Mouse (Mus musculus) CH12.LX (cell line): ENCODE measurements at regions not wholly inside any gene's neighbourhood (a gene's known extent, or its start where the extent isn't known, plus 50 kb on each side); places are given as distances from the start of the nearest gene placed in this dataset.

ENCODE experiments used
- DNase-seq: peaks from one replicate; pipeline ENCODE4 v3.0.0-alpha.2; 2013; ENCODE audit errors: extremely low read depth
- H3K27ac ChIP-seq: 2 replicates; pipeline ENCODE4 v1.5.1; 2012; ENCODE audit warnings: low read depth, mild to moderate bottlenecking, control low read depth, moderate library complexity; ENCODE audit not compliant: insufficient read depth
- H3K27me3 ChIP-seq: replicated peaks from 2 replicates; pipeline ENCODE3; 2012; ENCODE audit warnings: inconsistent platforms
- H3K36me3 ChIP-seq, 2 experiments: replicated peaks in 1 of 2; 2 replicates each; pipeline versions ENCODE3 to v1.6.1; 2012; ENCODE audit warnings: inconsistent platforms in 1 of 2, low read length in 1 of 2, mild to moderate bottlenecking in 1 of 2, mixed read lengths in 1 of 2, moderate library complexity in 1 of 2; ENCODE audit not compliant: control insufficient read depth in 1 of 2, insufficient read depth in 1 of 2
- H3K4me1 ChIP-seq, 2 experiments: 2 replicates each; pipeline ENCODE4 v1.6.1; 2012; ENCODE audit warnings: inconsistent platforms in 1 of 2, moderate library complexity in 1 of 2; ENCODE audit not compliant: insufficient read depth in 2 of 2, control insufficient read depth in 1 of 2
- H3K4me2 ChIP-seq: 2 replicates; pipeline ENCODE4 v1.6.1; 2012; ENCODE audit warnings: low read depth, mild to moderate bottlenecking, control low read depth; ENCODE audit not compliant: poor library complexity, insufficient read depth, severe bottlenecking
- H3K4me3 ChIP-seq, 3 experiments: fragments of 150-350 bp in 1 of 3; sonication (generic) in 1 of 3; replicated peaks in 1 of 3; 2 replicates each; pipeline versions ENCODE3 to v1.5.1; 2011 to 2012; ENCODE audit warnings: low read depth in 2 of 3, low read length in 2 of 3, mild to moderate bottlenecking in 2 of 3, moderate library complexity in 2 of 3, control low read depth in 1 of 3, improper control_type of control experiment in 1 of 3, inconsistent platforms in 1 of 3, mixed read lengths in 1 of 3; ENCODE audit not compliant: poor library complexity in 1 of 3
- H3K79me2 ChIP-seq: replicated peaks from 2 replicates; pipeline ENCODE4 v1.6.1; 2012; ENCODE audit warnings: mild to moderate bottlenecking, moderate library complexity; ENCODE audit not compliant: control insufficient read depth, poor library complexity, insufficient read depth, severe bottlenecking; ENCODE audit errors: extremely low read depth
- H3K9ac ChIP-seq: 2 replicates; pipeline ENCODE4 v1.6.1; 2012; ENCODE audit warnings: low read depth, mild to moderate bottlenecking, control low read depth, moderate library complexity; ENCODE audit not compliant: insufficient read depth
- H3K9me3 ChIP-seq: replicated peaks from 2 replicates; pipeline ENCODE3; 2012; ENCODE audit warnings: low read length, inconsistent platforms, mixed read lengths
- BHLHE40 ChIP-seq: IDR thresholded peaks from 2 replicates; pipeline ENCODE4 v1.6.1; 2011; ENCODE audit warnings: mild to moderate bottlenecking, low read depth, low read length, improper control_type of control experiment
- CHD1 ChIP-seq: IDR thresholded peaks from 2 replicates; pipeline ENCODE4 v1.6.1; 2012; ENCODE audit warnings: low read depth, low read length, improper control_type of control experiment, inconsistent platforms
- CHD2 ChIP-seq: IDR thresholded peaks from 2 replicates; pipeline ENCODE4 v1.6.1; 2011; ENCODE audit warnings: low read length, improper control_type of control experiment
- CTCF ChIP-seq, 2 experiments: IDR thresholded peaks in 1 of 2; conservative IDR thresholded peaks in 1 of 2; 2 replicates each; pipeline ENCODE4 v1.5.1; 2011 to 2012; ENCODE audit warnings: low read depth in 2 of 2, low read length in 2 of 2, improper control_type of control experiment in 1 of 2, inconsistent platforms in 1 of 2, mild to moderate bottlenecking in 1 of 2, moderate library complexity in 1 of 2
- E2F4 ChIP-seq: IDR thresholded peaks from 2 replicates; pipeline ENCODE4 v1.6.1; 2011; ENCODE audit warnings: low read depth, low read length, improper control_type of control experiment; ENCODE audit not compliant: insufficient replicate concordance
- ELF1 ChIP-seq: IDR thresholded peaks from 2 replicates; pipeline ENCODE4 v1.6.1; 2014; ENCODE audit warnings: low read depth, mild to moderate bottlenecking, inconsistent platforms, low read length, improper control_type of control experiment
- GABPA ChIP-seq: IDR thresholded peaks from 2 replicates; pipeline ENCODE4 v1.6.1; 2012; ENCODE audit warnings: low read depth, low read length, improper control_type of control experiment, inconsistent platforms; ENCODE audit not compliant: insufficient replicate concordance
- HCFC1 ChIP-seq: IDR thresholded peaks from 2 replicates; pipeline ENCODE4 v1.6.1; 2012; ENCODE audit warnings: low read depth, mild to moderate bottlenecking, inconsistent platforms, low read length, improper control_type of control experiment
- IRF4 ChIP-seq: IDR thresholded peaks from 2 replicates; pipeline ENCODE4 v1.6.1; 2014; ENCODE audit warnings: low read depth, mild to moderate bottlenecking, inconsistent platforms, low read length, improper control_type of control experiment
- JUN ChIP-seq: IDR thresholded peaks from 2 replicates; pipeline ENCODE4 v1.6.1; 2011; ENCODE audit warnings: low read depth, mild to moderate bottlenecking, low read length, improper control_type of control experiment, moderate library complexity; ENCODE audit not compliant: insufficient read depth
- KAT2A ChIP-seq: IDR thresholded peaks from 2 replicates; pipeline ENCODE4 v1.6.1; 2012; ENCODE audit warnings: low read length, improper control_type of control experiment, inconsistent platforms; ENCODE audit not compliant: insufficient replicate concordance
- MAX ChIP-seq: IDR thresholded peaks from 2 replicates; pipeline ENCODE4 v1.6.1; 2011; ENCODE audit warnings: low read length, improper control_type of control experiment
- MAZ ChIP-seq: IDR thresholded peaks from 2 replicates; pipeline ENCODE4 v1.6.1; 2012; ENCODE audit warnings: low read depth, mild to moderate bottlenecking, inconsistent platforms, low read length, improper control_type of control experiment, moderate library complexity
- MXI1 ChIP-seq: IDR thresholded peaks from 2 replicates; pipeline ENCODE4 v1.6.1; 2011; ENCODE audit warnings: mild to moderate bottlenecking, low read depth, low read length, improper control_type of control experiment
- NELFE ChIP-seq: IDR thresholded peaks from 2 replicates; pipeline ENCODE4 v1.6.1; 2011; ENCODE audit warnings: low read depth, low read length, improper control_type of control experiment
- NRF1 ChIP-seq: IDR thresholded peaks from 2 replicates; pipeline ENCODE4 v1.6.1; 2014; ENCODE audit warnings: low read depth, mild to moderate bottlenecking, inconsistent platforms, low read length, improper control_type of control experiment, moderate library complexity
- PAX5 ChIP-seq: IDR thresholded peaks from 2 replicates; pipeline ENCODE4 v1.6.1; 2012; ENCODE audit warnings: low read length, inconsistent platforms, mixed read lengths
- POLR2A ChIP-seq: IDR thresholded peaks from 2 replicates; pipeline ENCODE4 v1.6.1; 2011; ENCODE audit warnings: low read depth, mild to moderate bottlenecking, improper control_type of control experiment, low read length
- RAD21 ChIP-seq: IDR thresholded peaks from 2 replicates; pipeline ENCODE4 v1.6.1; 2011; ENCODE audit warnings: low read depth, mild to moderate bottlenecking, low read length, improper control_type of control experiment, moderate library complexity
- SIN3A ChIP-seq: IDR thresholded peaks from 2 replicates; pipeline ENCODE4 v1.6.1; 2012; ENCODE audit warnings: low read length, improper control_type of control experiment, inconsistent platforms
- SMC3 ChIP-seq: IDR thresholded peaks from 2 replicates; pipeline ENCODE4 v1.6.1; 2011; ENCODE audit warnings: low read depth, low read length, improper control_type of control experiment
- TCF12 ChIP-seq: IDR thresholded peaks from 2 replicates; pipeline ENCODE4 v1.6.1; 2014; ENCODE audit warnings: low read depth, mild to moderate bottlenecking, inconsistent platforms, low read length, improper control_type of control experiment
- UBTF ChIP-seq: IDR thresholded peaks from 2 replicates; pipeline ENCODE4 v1.6.1; 2012; ENCODE audit warnings: low read depth, mild to moderate bottlenecking, inconsistent platforms, low read length, improper control_type of control experiment, moderate library complexity
- USF1 ChIP-seq: IDR thresholded peaks from 2 replicates; pipeline ENCODE4 v1.6.1; 2014; ENCODE audit warnings: low read depth, mild to moderate bottlenecking, inconsistent platforms, low read length, improper control_type of control experiment
- ZC3H11A ChIP-seq: IDR thresholded peaks from 2 replicates; pipeline ENCODE4 v1.6.1; 2012; ENCODE audit warnings: low read depth, mild to moderate bottlenecking, inconsistent platforms, low read length, improper control_type of control experiment
- ZKSCAN1 ChIP-seq: IDR thresholded peaks from 2 replicates; pipeline ENCODE4 v1.6.1; 2012; ENCODE audit warnings: low read depth, inconsistent platforms, low read length, improper control_type of control experiment, borderline replicate concordance
- ZMIZ1 ChIP-seq: IDR thresholded peaks from 2 replicates; pipeline ENCODE4 v1.6.1; 2012; ENCODE audit warnings: low read depth, mild to moderate bottlenecking, inconsistent platforms, low read length, improper control_type of control experiment
- dilution Hi-C: fragments of 300-500 bp; cut with MboI; formaldehyde crosslinking; loops from 2 replicates; pipeline ENCODE4 v1.14.3; 2020; ENCODE audit warnings: low sequenced_read_pairs; ENCODE audit not compliant: extremely low pct_unique_long_range_greater_than_20kb, extremely low pct_ligation_motif_present
- in situ Hi-C: fragments of 300-500 bp; cut with MboI; formaldehyde crosslinking; loops from 3 replicates; pipeline ENCODE4 v1.14.3; 2019; ENCODE audit warnings: low sequenced_read_pairs, low pct_ligation_motif_present, low pct_unique_long_range_greater_than_20kb, mixed read lengths

GRCm38 (mm10) chr2:133278546-133278945 is 273.4 kb upstream of the Bmp2 start:
- H3K27ac ChIP-seq, result no peak overlapping the region
- H3K4me1 ChIP-seq, result no peaks in the 10 kb centered on the region
- no peak for DNase-seq
- H3K9ac ChIP-seq, result no peak overlapping the region
- dilution Hi-C loops (no loop called here), in situ Hi-C loops (no loop called here)
- no peak for TF ChIP-seq ZKSCAN1
- TF ChIP-seq CTCF (conservative IDR thresholded peaks at IDR 0.05 in 1 of 2, IDR thresholded peaks at IDR 0.05 in 1 of 2; ENCODE audit: low read depth in 2 of 2, low read length in 2 of 2), result no peak
- no peak for TF ChIP-seq KAT2A
- no peak for TF ChIP-seq USF1
- no peak for TF ChIP-seq MAZ
- TF ChIP-seq CHD1, result no peak
- no peak for TF ChIP-seq MXI1
- no peak for TF ChIP-seq BHLHE40
- no peak for TF ChIP-seq TCF12
- no peak for TF ChIP-seq E2F4
- TF ChIP-seq NRF1, result no peak
- TF ChIP-seq ZMIZ1, result no peak
- TF ChIP-seq GABPA, result no peak
- no peak for TF ChIP-seq ZC3H11A
- H3K4me3 ChIP-seq, result no peak overlapping the region
- H3K9me3 ChIP-seq, result peaks cover 9% of the 10 kb centered on the region
- no peak overlapping the region for H3K4me2 ChIP-seq
- no peaks in the 10 kb centered on the region for H3K36me3 ChIP-seq
- H3K27me3 ChIP-seq, result no peaks in the 10 kb centered on the region
- H3K79me2 ChIP-seq, result no peaks in the 10 kb centered on the region

- Histone ChIP-seq H3K4me1 (peaks cover 0 to 2% of the 10 kb centered on the region in 2 experiments; a peak in 1 of 4 replicates), H3K4me2 (no peak overlapping the region), H3K4me3 (no peak overlapping the region), H3K9me3 (peaks cover 9% of the 10 kb centered on the region), H3K36me3 (no peaks in the 10 kb centered on the region), H3K27me3 (no peaks in the 10 kb centered on the region), H3K79me2 (no peaks in the 10 kb centered on the region), H3K9ac (no peak overlapping the region), H3K27ac (no peak overlapping the region)
- no peak for DNase-seq
- no peak for TF ChIP-seq IRF4
- no peak for TF ChIP-seq ELF1
- TF ChIP-seq HCFC1, result no peak
- no peak for TF ChIP-seq TCF12
- TF ChIP-seq PAX5, result no peak
- no peak for TF ChIP-seq UBTF
- TF ChIP-seq SMC3, result no peak
- no peak for TF ChIP-seq MXI1
- TF ChIP-seq MAX, result no peak
- TF ChIP-seq MAZ, result no peak
- TF ChIP-seq RAD21, result no peak
- no peak for TF ChIP-seq JUN
- TF ChIP-seq POLR2A, result no peak
- no peak for TF ChIP-seq USF1
- TF ChIP-seq CHD1, result no peak
- TF ChIP-seq ZMIZ1, result no peak
- no peak for TF ChIP-seq CHD2
- no peak for TF ChIP-seq BHLHE40
- TF ChIP-seq NELFE, result no peak
- TF ChIP-seq SIN3A, result no peak
- dilution Hi-C loops, result no loop called here
- in situ Hi-C loops, result no loop called here
Measured at GRCm38 (mm10) chr2:133279275-133279674, 272.7 kb upstream of the Bmp2 start.
